Mouse (Mus musculus): ENCODE measurements around the gene Glis1.

DNA sequence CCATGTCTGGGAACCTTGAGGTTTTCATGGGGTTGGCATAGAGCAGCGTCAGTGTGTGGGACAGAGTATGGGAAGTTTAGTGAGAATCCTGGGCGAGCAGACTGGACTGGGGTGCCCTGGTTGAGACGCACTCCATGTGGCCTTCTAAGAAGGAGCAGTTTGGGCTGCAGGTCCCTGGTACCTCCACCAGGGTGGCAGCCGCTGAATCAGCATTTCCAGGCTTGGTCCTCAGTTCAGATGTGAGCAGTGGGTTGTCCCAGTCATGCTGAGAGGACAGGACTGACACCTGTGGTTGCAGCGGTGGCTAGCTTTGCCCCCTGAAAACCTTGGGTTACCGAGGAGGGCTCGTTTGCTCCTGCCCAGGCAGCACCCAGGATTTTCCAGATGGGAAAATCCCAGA is 33.4 kb downstream of the Glis1 start:
- TF ChIP-seq USF1 (IDR thresholded peaks at IDR 0.05; ENCODE audit: low read depth) = no peak
- no peak for TF ChIP-seq CTCF (IDR thresholded peaks at IDR 0.05; ENCODE audit: control insufficient read depth, insufficient read depth, insufficient read length)
- TF ChIP-seq MYOG (IDR thresholded peaks at IDR 0.05; ENCODE audit: control insufficient read depth, extremely low read depth, insufficient read length) = no peak
- TF ChIP-seq MAX (IDR thresholded peaks at IDR 0.05) = no peak
- no peak for TF ChIP-seq CEBPB (IDR thresholded peaks at IDR 0.05; ENCODE audit: low read depth)
- no peak for TF ChIP-seq MYOD1 (IDR thresholded peaks at IDR 0.05; ENCODE audit: control insufficient read depth, insufficient read length, low read depth)
- TF ChIP-seq FOSL1 (IDR thresholded peaks at IDR 0.05; ENCODE audit: insufficient read depth, low read length, poor library complexity, severe bottlenecking) = no peak
